Mouse (Mus musculus) heart, postnatal 0 days (tissue): Measurements from ENCODE around the gene 1700088E04Rik. TPM values are rescaled to one million over a fixed set of nuclear protein-coding genes. Genes with fewer than 3 reads are reported as not detected.

ENCODE experiments used
- ATAC-seq: fragments of 200-750 bp; cut with Nextera tagmentation; 2 replicates; pipeline ENCODE4 v1.8.0; 2017; ENCODE audit warnings: low read depth, moderate number of reproducible peaks, moderate library complexity; ENCODE audit not compliant: insufficient read depth
- DNase-seq: peaks from one replicate; pipeline ENCODE4 v3.0.0-alpha.2; 2016; ENCODE audit warnings: low spot score
- H3K27ac ChIP-seq: fragments of 300-500 bp; sonication (generic); 2 replicates; pipeline ENCODE4 v1.5.1; 2014; ENCODE audit warnings: low read depth, mild to moderate bottlenecking
- H3K27me3 ChIP-seq: fragments of 300-500 bp; sonication (generic); 2 replicates; pipeline ENCODE4 v1.6.1; 2014; ENCODE audit warnings: low read length, mixed read lengths; ENCODE audit not compliant: control insufficient read depth, insufficient read depth
- H3K36me3 ChIP-seq: fragments of 300-500 bp; sonication (generic); replicated peaks from 2 replicates; pipeline ENCODE4 v1.6.1; 2014; ENCODE audit warnings: low read length, mixed read lengths; ENCODE audit not compliant: control insufficient read depth, insufficient read depth
- H3K4me1 ChIP-seq: fragments of 300-500 bp; sonication (generic); 2 replicates; pipeline ENCODE4 v1.6.1; 2014; ENCODE audit warnings: antibody characterized with exemption; ENCODE audit not compliant: control insufficient read depth, insufficient read depth
- H3K4me2 ChIP-seq: fragments of 300-500 bp; sonication (generic); 2 replicates; pipeline ENCODE4 v1.6.1; 2014; ENCODE audit warnings: low read depth, mild to moderate bottlenecking, low read length, moderate library complexity
- H3K4me3 ChIP-seq: fragments of 300-500 bp; sonication (generic); 2 replicates; pipeline ENCODE4 v1.5.1; 2014; ENCODE audit warnings: low read depth, low read length
- H3K9ac ChIP-seq: fragments of 300-500 bp; sonication (generic); replicated peaks from 2 replicates; pipeline ENCODE4 v1.6.1; 2014; ENCODE audit warnings: low read depth, low read length, mixed read lengths
- H3K9me3 ChIP-seq: fragments of 300-500 bp; sonication (generic); replicated peaks from 2 replicates; pipeline ENCODE4 v1.6.1; 2016; ENCODE audit warnings: low read length; ENCODE audit not compliant: control insufficient read depth
- CTCF ChIP-seq: IDR thresholded peaks from 2 replicates; pipeline ENCODE4 v1.5.1; 2016; ENCODE audit warnings: antibody characterized with exemption, control low read depth, low read depth
- EP300 ChIP-seq: IDR thresholded peaks from 2 replicates; pipeline ENCODE4 v1.6.1; 2016; ENCODE audit warnings: antibody characterized with exemption, low read depth
- WGBS: fragments of 180-500 bp; shearing (Covaris S2); extraction: QIAGEN DNeasy Blood & Tissue Kit; methylation state at CpG from one replicate; pipeline ENCODE4 v1.1.7; 2014; 5-methylcytosine and 5-hydroxymethylcytosine counted together
- polyA plus RNA-seq: library from polyadenylated mRNA; unstranded; fragments of >200 nt; fragmentation: Nextera tagmentation; extraction: Ambion mirVana; gene quantifications from 2 replicates; pipeline ENCODE4 v1.2.1, GENCODE M21; 2015
- total RNA-seq: library from RNA; depleted of rRNA; stranded (reverse); fragments of >200 nt; gene quantifications from 2 replicates; pipeline ENCODE4 v1.2.3, GENCODE M21; 2014; ENCODE audit warnings: low replicate concordance

Gene 1700088E04Rik
- total and polyA plus RNA-seq, 2 experiments from 2014 or later, result 10.7 TPM; not detected in 1

DNA sequence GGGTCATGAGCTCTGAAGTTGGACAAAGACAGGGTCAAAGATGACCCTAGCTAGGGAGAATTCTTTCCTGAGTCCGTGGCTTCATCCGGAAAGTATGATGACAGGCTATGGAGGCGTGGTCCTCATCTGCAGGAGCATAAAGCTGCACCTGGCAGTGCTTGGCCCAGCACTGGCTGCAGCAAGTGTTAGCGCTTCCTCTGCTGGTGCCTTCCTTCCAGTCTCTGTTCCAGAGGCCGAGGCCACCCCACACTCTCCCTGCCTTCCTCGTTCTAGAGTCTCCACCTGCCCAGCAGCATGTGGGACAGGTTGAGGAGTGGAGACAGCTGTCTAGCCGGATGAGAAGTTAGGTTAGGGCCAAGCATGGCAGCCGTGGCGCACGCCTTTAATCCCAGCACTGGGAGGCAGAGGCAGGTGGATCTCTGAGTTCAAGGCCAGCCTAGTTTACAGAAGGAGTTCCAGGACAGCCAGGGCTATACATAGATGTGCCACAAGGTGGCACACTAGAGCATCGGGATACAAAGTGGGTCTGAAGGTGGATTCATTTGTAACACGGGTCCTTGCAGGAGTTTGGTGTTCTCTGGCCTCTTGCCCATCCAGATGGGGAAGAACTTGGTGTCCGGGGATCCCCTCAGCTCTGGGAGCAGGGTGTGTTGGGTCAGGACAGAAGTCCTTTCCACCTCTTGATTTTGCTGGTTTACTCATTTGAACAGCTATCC is 14.7 kb downstream of the 1700088E04Rik start:
- 75% methylated on average over 13 of the region's 13 CpGs for WGBS
- peaks cover 86% of the 10 kb centered on the region for H3K36me3 ChIP-seq
- DNase-seq, result no peak

DNA sequence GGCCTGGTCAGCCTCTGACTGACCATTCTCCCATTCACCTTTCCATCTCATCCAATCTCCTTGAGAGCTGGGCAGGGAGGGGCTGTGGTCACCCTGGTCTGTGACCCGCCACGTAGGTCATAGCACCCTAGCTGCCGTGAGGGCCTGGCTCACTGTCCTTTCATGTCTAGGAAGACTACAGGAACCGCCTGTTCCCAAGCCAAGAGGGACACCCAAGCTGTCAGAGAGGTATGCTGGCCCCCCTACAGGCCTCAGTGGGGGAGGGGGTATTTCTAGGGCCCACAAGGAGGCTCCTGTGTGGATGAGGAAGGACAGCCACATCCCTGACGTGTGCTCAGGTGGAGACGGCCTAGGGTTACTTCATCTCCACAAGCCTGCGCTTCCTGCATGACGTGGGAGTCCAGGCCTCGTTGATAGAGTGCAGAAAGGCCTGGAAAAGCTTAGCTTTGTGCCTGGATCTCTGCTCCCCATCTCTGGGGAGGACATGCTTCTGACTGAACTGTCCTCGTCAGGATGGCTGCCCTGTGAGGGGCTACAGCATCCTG is 16.6 kb downstream of the 1700088E04Rik start:
- Histone ChIP-seq H3K36me3 (peaks cover 86% of the 10 kb centered on the region), H3K4me1 (peaks cover 29% of the 10 kb centered on the region), H3K4me3 (no peak overlapping the region), H3K27me3 (no peaks in the 10 kb centered on the region), H3K9me3 (no peaks in the 10 kb centered on the region), H3K27ac (peak overlapping the region; percentile 97), H3K4me2 (0 out of 2 replicates have a peak overlapping the region, but pooled peaks have one; percentile 11), H3K9ac (no peak overlapping the region)
- no peak for TF ChIP-seq EP300
- no peak for TF ChIP-seq CTCF
- ATAC-seq (0 out of 2 replicates have a peak, but pooled peaks have one; percentile 2), DNase-seq (no peak)
- 57% methylated on average over 10 of the region's 10 CpGs for WGBS

More for the DNA sequence above, 14.7 kb downstream of the 1700088E04Rik start:
- ATAC-seq, result no peak
- peak overlapping the region; percentile 18; the same call in 1 of the 2 replicates for H3K9ac ChIP-seq
- peaks cover 42% of the 10 kb centered on the region for H3K4me1 ChIP-seq
- no peak overlapping the region for H3K4me2 ChIP-seq
- no peaks in the 10 kb centered on the region for H3K27me3 ChIP-seq
- TF ChIP-seq EP300, result no peak
- TF ChIP-seq CTCF, result peak; percentile 70
- H3K9me3 ChIP-seq, result no peaks in the 10 kb centered on the region
- peak overlapping the region; percentile 9; the same call in 1 of the 2 replicates for H3K27ac ChIP-seq
- H3K4me3 ChIP-seq, result no peak overlapping the region

DNA sequence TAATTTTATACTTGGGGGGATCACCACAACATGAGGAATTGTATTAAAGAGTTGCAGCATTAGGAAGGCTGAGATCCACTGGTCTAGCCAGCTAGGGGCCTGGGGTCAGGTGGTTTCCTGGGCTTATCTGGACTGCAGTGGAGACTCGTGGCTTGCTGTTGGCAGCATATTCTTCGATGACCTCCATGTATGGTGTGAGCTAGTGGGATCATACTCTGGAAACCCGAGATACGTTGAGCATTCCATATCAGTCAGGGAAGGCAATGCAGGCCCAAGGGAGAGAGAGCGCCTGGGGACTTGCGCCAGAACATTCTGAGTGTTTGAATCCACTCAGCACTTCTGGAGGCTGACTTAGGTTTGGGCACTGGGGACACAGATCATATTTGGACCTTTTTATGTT is 17.3 kb downstream of the 1700088E04Rik start:
- 0 out of 2 replicates have a peak overlapping the region, but pooled peaks have one; percentile 11 for H3K4me2 ChIP-seq
- no peak overlapping the region for H3K4me3 ChIP-seq
- WGBS, result 17% methylated on average over 6 of the region's 6 CpGs
- peaks cover 29% of the 10 kb centered on the region for H3K4me1 ChIP-seq
- no peaks in the 10 kb centered on the region for H3K27me3 ChIP-seq
- H3K36me3 ChIP-seq, result peaks cover 89% of the 10 kb centered on the region
- H3K9me3 ChIP-seq, result no peaks in the 10 kb centered on the region
- TF ChIP-seq EP300, result peak; percentile 96
- TF ChIP-seq CTCF, result no peak
- H3K27ac ChIP-seq, result peak overlapping the region; percentile 97
- no peak overlapping the region for H3K9ac ChIP-seq
- peak; percentile 93 for ATAC-seq
- peak; percentile 92 for DNase-seq

DNA sequence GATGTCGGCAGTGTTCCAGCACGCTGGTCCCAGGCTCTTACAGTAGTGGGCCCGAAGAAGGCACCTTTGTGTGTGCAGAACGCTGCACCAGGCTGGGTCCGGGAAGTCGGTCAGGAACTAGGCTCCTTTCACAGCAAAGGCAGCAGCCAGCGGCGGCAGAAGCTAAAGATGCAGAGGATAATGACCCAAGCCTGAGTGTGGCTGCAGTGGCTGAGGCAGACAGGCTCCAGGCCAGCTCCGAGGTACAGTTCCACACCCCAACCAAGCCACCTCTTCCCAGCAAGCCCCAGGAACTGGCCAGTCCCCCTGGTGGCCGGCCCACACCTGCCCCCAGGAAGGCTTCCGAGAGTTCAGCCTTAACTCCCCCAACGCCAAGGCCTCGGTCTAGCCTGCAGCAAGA is 18.5 kb downstream of the 1700088E04Rik start:
- Histone ChIP-seq H3K9me3 (no peaks in the 10 kb centered on the region), H3K27ac (peak overlapping the region; percentile 97), H3K27me3 (no peaks in the 10 kb centered on the region), H3K4me1 (peaks cover 29% of the 10 kb centered on the region), H3K9ac (no peak overlapping the region), H3K36me3 (peaks cover 89% of the 10 kb centered on the region), H3K4me2 (no peak overlapping the region), H3K4me3 (no peak overlapping the region)
- TF ChIP-seq EP300 (no peak), CTCF (0 out of 2 replicates have a peak, but pooled peaks have one; percentile 8)
- ATAC-seq, result no peak
- WGBS, result 75% methylated on average over 13 of the region's 13 CpGs
- no peak for DNase-seq

DNA sequence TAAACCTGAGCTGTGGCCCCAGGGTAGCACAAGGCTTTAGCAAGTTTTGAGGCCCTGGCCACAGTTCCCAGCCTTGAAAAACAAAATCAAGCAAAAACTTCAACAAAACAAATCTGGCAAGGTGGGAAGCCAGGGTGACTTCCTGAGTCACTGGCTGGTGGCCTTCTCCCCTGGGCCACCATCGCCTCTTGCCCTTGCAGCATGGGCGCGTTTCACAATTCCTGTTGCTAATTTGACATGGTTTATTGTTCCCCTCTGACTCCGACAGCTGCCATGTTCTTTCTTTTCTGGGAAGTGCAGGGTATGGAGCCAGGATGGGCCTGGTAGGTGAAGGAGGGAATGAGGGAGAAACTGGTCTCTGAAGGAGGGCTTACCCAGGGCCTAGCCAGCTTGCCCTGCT is 18.9 kb downstream of the 1700088E04Rik start:
- H3K27me3 ChIP-seq, result no peaks in the 10 kb centered on the region
- no peaks in the 10 kb centered on the region for H3K9me3 ChIP-seq
- ATAC-seq (no peak), DNase-seq (no peak)
- no peak overlapping the region for H3K4me2 ChIP-seq
- H3K9ac ChIP-seq, result no peak overlapping the region
- H3K4me3 ChIP-seq, result no peak overlapping the region
- H3K4me1 ChIP-seq, result peaks cover 29% of the 10 kb centered on the region
- H3K27ac ChIP-seq, result peak overlapping the region; percentile 97
- 91% methylated on average over 4 of the region's 4 CpGs for WGBS
- TF ChIP-seq EP300 (no peak), CTCF (no peak)
- H3K36me3 ChIP-seq, result peaks cover 89% of the 10 kb centered on the region
